Mouse (Mus musculus): ENCODE measurements around the gene Mlph. TPM values are rescaled to one million over a fixed set of nuclear protein-coding genes. Genes with fewer than 3 reads are reported as not detected.

Gene Mlph
- total RNA-seq, 1 experiment: 0.36 TPM

DNA sequence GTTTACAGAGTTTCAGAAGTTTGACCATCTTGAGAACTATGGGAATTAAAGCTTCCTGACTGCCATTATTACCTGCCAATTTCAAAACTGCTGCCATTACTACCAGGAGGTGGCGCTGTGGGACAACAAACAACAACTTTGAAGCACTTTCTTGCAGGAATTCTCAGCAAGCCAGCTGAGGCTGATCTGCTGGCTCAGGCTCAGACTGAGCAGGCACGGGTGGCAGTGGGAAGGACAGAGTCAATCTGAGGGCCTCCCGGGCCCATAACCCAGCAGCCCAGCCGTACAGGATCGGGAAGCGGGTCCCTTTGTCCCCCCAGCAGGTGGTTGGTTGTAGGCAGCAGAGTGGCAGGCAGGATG, 13.7 kb downstream of the Mlph start:
- in situ Hi-C loops (cut with MboI; ENCODE audit: low sequenced_read_pairs in 2 of 2, unreplicated experiment in 2 of 2): no loop called here
- Histone ChIP-seq H3K9me3 (ENCODE audit: control insufficient read depth, insufficient read depth, low read depth, low read length) (no peaks in the 10 kb centered on the region), H3K4me3 (ENCODE audit: insufficient read depth in 1 of 2, low read depth in 1 of 2, low read length in 2 of 2, poor library complexity in 1 of 2, severe bottlenecking in 1 of 2) (0 out of 4 replicates have a peak overlapping the region, but pooled peaks have one; percentile 24 to 43), H3K36me3 (ENCODE audit: control insufficient read depth, insufficient read depth, low read length, poor library complexity, severe bottlenecking) (no peaks in the 10 kb centered on the region), H3K4me1 (ENCODE audit: control insufficient read depth in 2 of 2, insufficient read depth in 2 of 2, low read length in 2 of 2, poor library complexity in 1 of 2) (0 out of 4 replicates have a peak, but pooled peaks cover 0 to 1% of the 10 kb centered on the region in 2 experiments), H3K9ac (ENCODE audit: insufficient read depth, low read depth, low read length, poor library complexity, severe bottlenecking) (0 out of 2 replicates have a peak overlapping the region, but pooled peaks have one; percentile 29), H3K27ac (ENCODE audit: insufficient read depth, low read depth, low read length, poor library complexity, severe bottlenecking) (no peak overlapping the region)
- DNase-seq (ENCODE audit: low read depth, low spot score): peak; percentile 87
- TF ChIP-seq CHD2 (IDR thresholded peaks at IDR 0.05; ENCODE audit: low read depth, low read length): no peak
- peak; percentile 87 for TF ChIP-seq ZC3H11A (IDR thresholded peaks at IDR 0.05; ENCODE audit: borderline replicate concordance, low read depth, low read length)

DNA sequence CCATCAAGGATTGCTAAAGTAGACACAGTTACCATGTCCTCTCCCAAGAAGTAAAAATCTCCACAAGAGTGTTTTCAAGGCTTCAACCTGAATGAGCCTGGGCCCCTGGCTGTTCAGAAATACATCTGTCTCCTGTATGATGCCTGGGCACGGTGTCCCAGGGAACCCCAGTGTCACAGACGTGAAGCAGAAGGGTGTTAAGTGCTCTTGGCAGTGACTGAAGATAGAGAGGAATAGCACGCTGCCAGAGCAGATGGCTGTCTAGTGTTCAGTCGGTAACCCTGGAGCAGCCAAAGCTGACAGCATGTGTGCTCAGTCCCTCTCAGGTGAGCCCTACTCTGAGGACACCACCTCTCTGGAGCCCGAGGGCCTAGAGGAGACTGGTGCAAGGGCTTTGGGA, 18.1 kb downstream of the Mlph start:
- no peak for DNase-seq (ENCODE audit: low read depth, low spot score)
- in situ Hi-C loops (cut with MboI; ENCODE audit: low sequenced_read_pairs in 2 of 2, unreplicated experiment in 2 of 2): no loop called here
- Histone ChIP-seq H3K9ac (ENCODE audit: insufficient read depth, low read depth, low read length, poor library complexity, severe bottlenecking) (no peak overlapping the region), H3K4me3 (ENCODE audit: insufficient read depth in 1 of 2, low read depth in 1 of 2, low read length in 2 of 2, poor library complexity in 1 of 2, severe bottlenecking in 1 of 2) (no peak overlapping the region), H3K36me3 (ENCODE audit: control insufficient read depth, insufficient read depth, low read length, poor library complexity, severe bottlenecking) (no peaks in the 10 kb centered on the region), H3K4me1 (ENCODE audit: control insufficient read depth in 2 of 2, insufficient read depth in 2 of 2, low read length in 2 of 2, poor library complexity in 1 of 2) (peaks cover 0 to 5% of the 10 kb centered on the region in 2 experiments; a peak in 1 of 4 replicates), H3K9me3 (ENCODE audit: control insufficient read depth, insufficient read depth, low read depth, low read length) (no peaks in the 10 kb centered on the region), H3K27ac (ENCODE audit: insufficient read depth, low read depth, low read length, poor library complexity, severe bottlenecking) (no peak overlapping the region)
- TF ChIP-seq MAFK (IDR thresholded peaks at IDR 0.05; ENCODE audit: insufficient read depth, low read depth, low read length) (no peak), HCFC1 (IDR thresholded peaks at IDR 0.05; ENCODE audit: borderline replicate concordance, insufficient read depth, low read length) (no peak)

GRCm38 (mm10) chr1:90936990-90937389, 22.1 kb downstream of the Mlph start:
- Histone ChIP-seq H3K36me3 (ENCODE audit: control insufficient read depth, insufficient read depth, low read length, poor library complexity, severe bottlenecking) (no peaks in the 10 kb centered on the region), H3K9me3 (ENCODE audit: control insufficient read depth, insufficient read depth, low read depth, low read length) (no peaks in the 10 kb centered on the region), H3K4me1 (ENCODE audit: control insufficient read depth in 2 of 2, insufficient read depth in 2 of 2, low read length in 2 of 2, poor library complexity in 1 of 2) (peaks cover 0 to 4% of the 10 kb centered on the region in 2 experiments; a peak in 1 of 4 replicates), H3K9ac (ENCODE audit: insufficient read depth, low read depth, low read length, poor library complexity, severe bottlenecking) (no peak overlapping the region), H3K27ac (ENCODE audit: insufficient read depth, low read depth, low read length, poor library complexity, severe bottlenecking) (no peak overlapping the region), H3K4me3 (ENCODE audit: insufficient read depth in 1 of 2, low read depth in 1 of 2, low read length in 2 of 2, poor library complexity in 1 of 2, severe bottlenecking in 1 of 2) (no peak overlapping the region)
- TF ChIP-seq HCFC1 (IDR thresholded peaks at IDR 0.05; ENCODE audit: borderline replicate concordance, insufficient read depth, low read length): no peak
- TF ChIP-seq MAFK (IDR thresholded peaks at IDR 0.05; ENCODE audit: insufficient read depth, low read depth, low read length): no peak
- TF ChIP-seq CHD2 (IDR thresholded peaks at IDR 0.05; ENCODE audit: low read depth, low read length): no peak
- TF ChIP-seq ZC3H11A (IDR thresholded peaks at IDR 0.05; ENCODE audit: borderline replicate concordance, low read depth, low read length): no peak
- TF ChIP-seq ZNF384 (IDR thresholded peaks at IDR 0.05; ENCODE audit: low read depth, low read length): no peak
- in situ Hi-C loops (cut with MboI; ENCODE audit: low sequenced_read_pairs in 2 of 2, unreplicated experiment in 2 of 2): no loop called here
- no peak for DNase-seq (ENCODE audit: low read depth, low spot score)

- Histone ChIP-seq H3K36me3 (ENCODE audit: control insufficient read depth, insufficient read depth, low read length, poor library complexity, severe bottlenecking) (no peaks in the 10 kb centered on the region), H3K9me3 (ENCODE audit: control insufficient read depth, insufficient read depth, low read depth, low read length) (no peaks in the 10 kb centered on the region), H3K4me1 (ENCODE audit: control insufficient read depth in 2 of 2, insufficient read depth in 2 of 2, low read length in 2 of 2, poor library complexity in 1 of 2) (peaks cover 0 to 4% of the 10 kb centered on the region in 2 experiments; a peak in 1 of 4 replicates), H3K9ac (ENCODE audit: insufficient read depth, low read depth, low read length, poor library complexity, severe bottlenecking) (no peak overlapping the region), H3K27ac (ENCODE audit: insufficient read depth, low read depth, low read length, poor library complexity, severe bottlenecking) (no peak overlapping the region), H3K4me3 (ENCODE audit: insufficient read depth in 1 of 2, low read depth in 1 of 2, low read length in 2 of 2, poor library complexity in 1 of 2, severe bottlenecking in 1 of 2) (no peak overlapping the region)
- TF ChIP-seq ZNF384 (IDR thresholded peaks at IDR 0.05; ENCODE audit: low read depth, low read length) (no peak), CHD2 (IDR thresholded peaks at IDR 0.05; ENCODE audit: low read depth, low read length) (no peak), MAFK (IDR thresholded peaks at IDR 0.05; ENCODE audit: insufficient read depth, low read depth, low read length) (no peak), ZC3H11A (IDR thresholded peaks at IDR 0.05; ENCODE audit: borderline replicate concordance, low read depth, low read length) (no peak), HCFC1 (IDR thresholded peaks at IDR 0.05; ENCODE audit: borderline replicate concordance, insufficient read depth, low read length) (no peak)
- in situ Hi-C loops (cut with MboI; ENCODE audit: low sequenced_read_pairs in 2 of 2, unreplicated experiment in 2 of 2): no loop called here
- DNase-seq (ENCODE audit: low read depth, low spot score): no peak
Observed at GRCm38 (mm10) chr1:90939980-90940379, 25.1 kb downstream of the Mlph start.

DNA sequence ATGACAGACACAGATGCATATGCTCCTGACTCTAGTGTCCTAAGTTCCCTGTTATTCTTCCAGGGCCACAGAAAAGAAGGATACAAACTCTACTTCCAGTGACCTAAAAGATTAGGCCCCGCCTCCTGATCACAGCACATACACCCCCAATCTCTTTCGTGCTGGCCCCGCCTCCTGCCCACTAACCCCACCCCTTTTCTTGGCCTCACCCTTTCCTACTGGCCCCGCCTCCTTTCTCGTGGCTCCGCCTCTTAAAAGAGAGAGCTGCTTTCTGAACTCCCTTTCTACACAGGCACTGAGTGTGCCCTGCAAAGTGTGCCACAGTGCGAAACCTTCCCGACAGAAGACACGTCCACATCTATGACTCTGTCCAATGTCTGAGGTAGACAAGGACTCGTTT, 30.3 kb downstream of the Mlph start:
- in situ Hi-C loops (cut with MboI; ENCODE audit: low sequenced_read_pairs in 2 of 2, unreplicated experiment in 2 of 2): no loop called here
- H3K4me3 ChIP-seq (ENCODE audit: insufficient read depth in 1 of 2, low read depth in 1 of 2, low read length in 2 of 2, poor library complexity in 1 of 2, severe bottlenecking in 1 of 2): no peak overlapping the region
- DNase-seq (ENCODE audit: low read depth, low spot score): peak; percentile 62

More for the DNA sequence above, 30.3 kb downstream of the Mlph start:
- Histone ChIP-seq H3K27ac (ENCODE audit: insufficient read depth, low read depth, low read length, poor library complexity, severe bottlenecking) (no peak overlapping the region), H3K9me3 (ENCODE audit: control insufficient read depth, insufficient read depth, low read depth, low read length) (no peaks in the 10 kb centered on the region), H3K4me1 (ENCODE audit: control insufficient read depth in 2 of 2, insufficient read depth in 2 of 2, low read length in 2 of 2, poor library complexity in 1 of 2) (no peaks in the 10 kb centered on the region), H3K9ac (ENCODE audit: insufficient read depth, low read depth, low read length, poor library complexity, severe bottlenecking) (no peak overlapping the region), H3K36me3 (ENCODE audit: control insufficient read depth, insufficient read depth, low read length, poor library complexity, severe bottlenecking) (no peaks in the 10 kb centered on the region)
- TF ChIP-seq CHD2 (IDR thresholded peaks at IDR 0.05; ENCODE audit: low read depth, low read length) (no peak), ZC3H11A (IDR thresholded peaks at IDR 0.05; ENCODE audit: borderline replicate concordance, low read depth, low read length) (no peak), ZNF384 (IDR thresholded peaks at IDR 0.05; ENCODE audit: low read depth, low read length) (no peak), MAFK (IDR thresholded peaks at IDR 0.05; ENCODE audit: insufficient read depth, low read depth, low read length) (no peak), HCFC1 (IDR thresholded peaks at IDR 0.05; ENCODE audit: borderline replicate concordance, insufficient read depth, low read length) (no peak)
